In genomic region chr5:124944384-124944783, GRCm38 (mm10) we compare ENCODE assay signal across 25 mouse cellular contexts. TPM values are rescaled to one million over a fixed set of nuclear protein-coding genes. Genes with fewer than 3 reads are reported as not detected.
DNase-seq lines count a peak whose midpoint lies in the region; ATAC-seq and TF ChIP-seq lines count a peak whose summit lies in the region.
"Had no signal": no experiment of that assay in that cellular context is flagged by ENCODE, and none has a peak within 500 bp of the region (broad histone marks: within the 10 kb centered on the region; RNA-seq: fewer than 3 reads in every experiment).

No protein-coding gene starts in this region.

- no peaks in the 10 kb centered on the region for H3K9me3 ChIP-seq in lung, postnatal 0 days (ENCODE audit: low read length)
- H3K9me3 ChIP-seq: embryonic facial prominence, embryonic 13.5 days; hindbrain, embryonic 15.5 days; intestine, embryonic 15.5 days; limb, embryonic 10.5 days; limb, embryonic 15.5 days; liver, embryonic 13.5 days; stomach, embryonic 15.5 days had no signal

- TF ChIP-seq EP300 in lung, postnatal 0 days (IDR thresholded peaks at IDR 0.05) = no peak

- 57% methylated on average over 10 of the region's 10 CpGs for WGBS in lung, postnatal 0 days

- H3K27me3 ChIP-seq in lung, postnatal 0 days (replicated peaks; ENCODE audit: insufficient read depth, low read length) = no peaks in the 10 kb centered on the region
- H3K27me3 ChIP-seq: embryonic facial prominence, embryonic 13.5 days; hindbrain, embryonic 15.5 days; intestine, embryonic 15.5 days; limb, embryonic 15.5 days; liver, embryonic 13.5 days; midbrain, embryonic 13.5 days; stomach, embryonic 15.5 days had no signal

- ATAC-seq in lung, postnatal 0 days = no peak
- ATAC-seq in megakaryocyte, adult 5-6 weeks (ENCODE audit: poor library complexity, severe bottlenecking) = peak; percentile 35; the same call in 1 of the 2 replicates
- ATAC-seq: forebrain, embryonic 16.5 days; intestine, embryonic 15.5 days had no signal

- TF ChIP-seq CTCF in lung, postnatal 0 days (IDR thresholded peaks at IDR 0.05) = no peak

- H3K9ac ChIP-seq in lung, postnatal 0 days (replicated peaks; ENCODE audit: low read depth) = no peak overlapping the region
- H3K9ac ChIP-seq: embryonic facial prominence, embryonic 13.5 days; hindbrain, embryonic 15.5 days; intestine, embryonic 15.5 days; limb, embryonic 15.5 days; liver, embryonic 13.5 days; midbrain, embryonic 13.5 days; stomach, embryonic 15.5 days had no signal

- H3K4me2 ChIP-seq in lung, postnatal 0 days (replicated peaks; ENCODE audit: low read depth, low read length) = no peak overlapping the region
- H3K4me2 ChIP-seq: embryonic facial prominence, embryonic 13.5 days; hindbrain, embryonic 15.5 days; intestine, embryonic 15.5 days; limb, embryonic 15.5 days; liver, embryonic 13.5 days; midbrain, embryonic 13.5 days; stomach, embryonic 15.5 days had no signal

- H3K4me3 ChIP-seq in lung, postnatal 0 days (ENCODE audit: low read depth, low read length) = no peak overlapping the region
- H3K4me3 ChIP-seq: embryonic facial prominence, embryonic 13.5 days; forebrain, embryonic 10.5 days; hindbrain, embryonic 10.5 days; hindbrain, embryonic 15.5 days; intestine, embryonic 15.5 days; limb, embryonic 10.5 days; limb, embryonic 15.5 days; liver, embryonic 13.5 days; megakaryocyte, embryonic 14.5 days; midbrain, embryonic 13.5 days; stomach, embryonic 15.5 days had no signal

- H3K27ac ChIP-seq in lung, postnatal 0 days (ENCODE audit: low read length) = no peak overlapping the region
- H3K27ac ChIP-seq: embryonic facial prominence, embryonic 13.5 days; forebrain, embryonic 10.5 days; hindbrain, embryonic 15.5 days; intestine, embryonic 15.5 days; kidney, postnatal 0 days; limb, embryonic 10.5 days; limb, embryonic 15.5 days; liver, embryonic 13.5 days; stomach, embryonic 15.5 days had no signal

- no peaks in the 10 kb centered on the region; the same call in 1 of the 2 replicates for H3K4me1 ChIP-seq in lung, postnatal 0 days (ENCODE audit: insufficient read depth, low read depth, low read length)
- H3K4me1 ChIP-seq: liver, embryonic 13.5 days; stomach, embryonic 15.5 days had no signal

- peak; percentile 7 for DNase-seq in lung, postnatal 25 days (ENCODE audit: low spot score)
- no peak for DNase-seq in lung, postnatal 0 days (ENCODE audit: low spot score)
- DNase-seq in CD4-positive helper T cell, adult 2 months (ENCODE audit: low read depth, low spot score) = peak; percentile 84
- peak; percentile 36 to 45 for DNase-seq in CD8-positive naive resting alpha-beta T cell, adult 2 months (ENCODE audit: low read depth in 2 of 2, low spot score in 2 of 2)
- no peak for DNase-seq in ovary, postnatal 14 days (ENCODE audit: low spot score)
- no peak for DNase-seq in heart, adult 18-20 months
- DNase-seq in left cerebral cortex, adult 11 months (ENCODE audit: low spot score) = no peak
- DNase-seq: liver, embryonic 13.5 days had no signal

- H3K36me3 ChIP-seq in lung, postnatal 0 days (ENCODE audit: insufficient read depth, low read length) = no peaks in the 10 kb centered on the region
- H3K36me3 ChIP-seq: embryonic facial prominence, embryonic 13.5 days; forebrain, embryonic 10.5 days; G1E; hindbrain, embryonic 10.5 days; hindbrain, embryonic 15.5 days; intestine, embryonic 15.5 days; limb, embryonic 10.5 days; limb, embryonic 15.5 days; liver, embryonic 13.5 days; midbrain, embryonic 13.5 days; stomach, embryonic 15.5 days had no signal

RNA-seq across cellular contexts. Expression of gene Rflna, which starts 58.6 kb away (rescaled TPM):
- 15.6 and 17.1 TPM in 2 replicates for polyA plus RNA-seq in lung, postnatal 0 days (2015; fragmentation: Nextera tagmentation; extraction: Ambion mirVana)
- not detected in 2 replicates for total RNA-seq in megakaryocyte, adult 5-6 weeks (2015)
- total RNA-seq in megakaryocyte, adult 5-6 weeks (2017) = not detected in 2 replicates
- total RNA-seq in heart, adult 18-20 months (2021) = under 1 TPM; 0.18 to 0.20 TPM
- total RNA-seq: common myeloid progenitor, adult 5-6 weeks; G1E; monocyte, adult 5-6 weeks; neutrophil, adult 5-6 weeks had no signal
- polyA plus RNA-seq: G1E had no signal

Comparison
In these comparisons a context has a peak if more than half of its experiments do, and no peak if none do; other contexts are left out.
1. DNase-seq: peak in lung, postnatal 25 days (single experiment), CD4-positive helper T cell, adult 2 months (single experiment) and CD8-positive naive resting alpha-beta T cell, adult 2 months (2 of 2); none in lung, postnatal 0 days (single experiment), ovary, postnatal 14 days (single experiment), heart, adult 18-20 months (0 of 2) and left cerebral cortex, adult 11 months (single experiment).